Mouse (Mus musculus) stomach, embryonic 15.5 days (tissue): ENCODE measurements around the gene Cacna1g. TPM values are rescaled to one million over a fixed set of nuclear protein-coding genes. Genes with fewer than 3 reads are reported as not detected.

Experiments
- ATAC-seq: fragments of 200-750 bp; cut with Nextera tagmentation; 2 replicates; pipeline ENCODE4 v1.8.0; 2017; ENCODE audit warnings: low read depth, moderate number of reproducible peaks, moderate TSS enrichment; ENCODE audit not compliant: insufficient read depth, low FRiP score
- H3K27ac ChIP-seq: fragments of 300-500 bp; sonication (generic); 2 replicates; pipeline ENCODE4 v1.5.1; 2015; ENCODE audit warnings: mild to moderate bottlenecking, inconsistent platforms
- H3K27me3 ChIP-seq: fragments of 300-500 bp; sonication (generic); replicated peaks from 2 replicates; pipeline ENCODE4 v1.6.1; 2015; ENCODE audit warnings: inconsistent platforms
- H3K36me3 ChIP-seq: fragments of 300-500 bp; sonication (generic); 2 replicates; pipeline ENCODE4 v1.6.1; 2015; ENCODE audit warnings: inconsistent platforms
- H3K4me1 ChIP-seq: fragments of 300-500 bp; sonication (generic); 2 replicates; pipeline ENCODE4 v1.6.1; 2015; ENCODE audit warnings: inconsistent platforms
- H3K4me2 ChIP-seq: fragments of 300-500 bp; sonication (generic); 2 replicates; pipeline ENCODE4 v1.6.1; 2015; ENCODE audit warnings: mild to moderate bottlenecking, inconsistent platforms
- H3K4me3 ChIP-seq: fragments of 300-500 bp; sonication (generic); replicated peaks from 2 replicates; pipeline ENCODE4 v1.5.1; 2015; ENCODE audit warnings: inconsistent platforms
- H3K9ac ChIP-seq: fragments of 300-500 bp; sonication (generic); 2 replicates; pipeline ENCODE4 v1.6.1; 2015; ENCODE audit warnings: inconsistent platforms
- H3K9me3 ChIP-seq: fragments of 300-500 bp; sonication (generic); 2 replicates; pipeline ENCODE4 v1.6.1; 2016; ENCODE audit warnings: inconsistent platforms
- WGBS: fragments of 180-500 bp; shearing (Covaris S2); methylation state at CpG from one replicate; pipeline ENCODE4 v1.1.7; 2015; 5-methylcytosine and 5-hydroxymethylcytosine counted together
- polyA plus RNA-seq: library from polyadenylated mRNA; unstranded; fragments of >200 nt; fragmentation: Nextera tagmentation; extraction: Ambion mirVana; gene quantifications from 2 replicates; pipeline ENCODE4 v1.2.1, GENCODE M21; 2015

The Cacna1g gene
- polyA plus RNA-seq, 1 experiment from 2014 or later: 8.3 TPM

- 6% methylated on average over 20 of the region's 20 CpGs for WGBS
- Histone ChIP-seq H3K36me3 (no peaks in the 10 kb centered on the region), H3K9ac (no peak within 1 kb of the TSS), H3K4me1 (peaks cover 5% of the 10 kb centered on the region; the same call in 1 of the 2 replicates), H3K9me3 (no peaks in the 10 kb centered on the region), H3K4me3 (peak within 1 kb of the TSS; percentile 36), H3K27me3 (no peaks in the 10 kb centered on the region), H3K27ac (no peak within 1 kb of the TSS), H3K4me2 (peak within 1 kb of the TSS; percentile 67)
- ATAC-seq: peak; percentile 51; the same call in 1 of the 2 replicates
Observed at GRCm38 (mm10) chr11:94392672-94393109, 81.3 kb downstream of the Cacna1g start, which contains the start of gene Abcc3. Gene Abcc3, minus strand, starts transcription at chr11:94392997.

GRCm38 (mm10) chr11:94391661-94392060 is 82.3 kb downstream of the Cacna1g start:
- H3K9me3 ChIP-seq: no peaks in the 10 kb centered on the region
- no peak overlapping the region for H3K27ac ChIP-seq
- H3K9ac ChIP-seq: no peak overlapping the region
- H3K4me3 ChIP-seq: no peak overlapping the region
- no peaks in the 10 kb centered on the region for H3K27me3 ChIP-seq
- no peaks in the 10 kb centered on the region for H3K36me3 ChIP-seq
- peaks cover 8% of the 10 kb centered on the region; the same call in 1 of the 2 replicates for H3K4me1 ChIP-seq
- ATAC-seq: no peak
- no peak overlapping the region for H3K4me2 ChIP-seq
- WGBS: 77% methylated on average over 10 of the region's 10 CpGs

- H3K27ac ChIP-seq: no peak overlapping the region
- H3K9ac ChIP-seq: no peak overlapping the region
- H3K36me3 ChIP-seq: no peaks in the 10 kb centered on the region
- H3K4me1 ChIP-seq: peaks cover 17% of the 10 kb centered on the region
- no peak for ATAC-seq
- H3K4me3 ChIP-seq: no peak overlapping the region
- no peaks in the 10 kb centered on the region for H3K9me3 ChIP-seq
- no peaks in the 10 kb centered on the region for H3K27me3 ChIP-seq
- WGBS: 76% methylated on average over 6 of the region's 6 CpGs
- H3K4me2 ChIP-seq: no peak overlapping the region
Observed at GRCm38 (mm10) chr11:94390825-94391224, 83.2 kb downstream of the Cacna1g start.

- Histone ChIP-seq H3K36me3 (no peaks in the 10 kb centered on the region), H3K4me2 (no peak overlapping the region), H3K4me1 (peaks cover 26% of the 10 kb centered on the region), H3K9ac (no peak overlapping the region), H3K27ac (peak overlapping the region; percentile 59), H3K9me3 (no peaks in the 10 kb centered on the region), H3K4me3 (no peak overlapping the region), H3K27me3 (no peaks in the 10 kb centered on the region)
- no peak for ATAC-seq
- WGBS: 46% methylated on average over 6 of the region's 6 CpGs
Observed at GRCm38 (mm10) chr11:94389724-94390396, 84.1 kb downstream of the Cacna1g start.

- H3K27me3 ChIP-seq: no peaks in the 10 kb centered on the region
- H3K9me3 ChIP-seq: no peaks in the 10 kb centered on the region
- H3K36me3 ChIP-seq: no peaks in the 10 kb centered on the region
- H3K27ac ChIP-seq: 0 out of 2 replicates have a peak overlapping the region, but pooled peaks have one; percentile 59
- no peak overlapping the region for H3K4me2 ChIP-seq
- ATAC-seq: no peak
- H3K4me3 ChIP-seq: no peak overlapping the region
- peaks cover 27% of the 10 kb centered on the region for H3K4me1 ChIP-seq
- no peak overlapping the region for H3K9ac ChIP-seq
- WGBS: 70% methylated on average over 4 of the region's 4 CpGs
Observed at GRCm38 (mm10) chr11:94389021-94389420, 85.0 kb downstream of the Cacna1g start.

- Histone ChIP-seq H3K4me3 (no peak overlapping the region), H3K36me3 (no peaks in the 10 kb centered on the region), H3K4me1 (peaks cover 27% of the 10 kb centered on the region), H3K27ac (no peak overlapping the region), H3K27me3 (no peaks in the 10 kb centered on the region), H3K9me3 (no peaks in the 10 kb centered on the region), H3K9ac (no peak overlapping the region), H3K4me2 (no peak overlapping the region)
- WGBS: 63% methylated on average over 4 of the region's 4 CpGs
- no peak for ATAC-seq
Observed at GRCm38 (mm10) chr11:94387756-94388155, 86.2 kb downstream of the Cacna1g start.

GRCm38 (mm10) chr11:94385977-94386771 is 87.8 kb downstream of the Cacna1g start:
- H3K9me3 ChIP-seq: no peaks in the 10 kb centered on the region
- H3K4me2 ChIP-seq: peak overlapping the region; percentile 38
- 11% methylated on average over 12 of the region's 12 CpGs for WGBS
- ATAC-seq: peak; percentile 66
- no peak overlapping the region for H3K9ac ChIP-seq
- H3K27ac ChIP-seq: peak overlapping the region; percentile 44
- no peaks in the 10 kb centered on the region for H3K27me3 ChIP-seq
- H3K4me3 ChIP-seq: 0 out of 2 replicates have a peak overlapping the region, but pooled peaks have one; percentile 9
- no peaks in the 10 kb centered on the region for H3K36me3 ChIP-seq
- peaks cover 23% of the 10 kb centered on the region for H3K4me1 ChIP-seq

- Histone ChIP-seq H3K27ac (no peak overlapping the region), H3K4me1 (no peaks in the 10 kb centered on the region), H3K9me3 (no peaks in the 10 kb centered on the region), H3K9ac (no peak overlapping the region), H3K27me3 (no peaks in the 10 kb centered on the region), H3K4me3 (no peak overlapping the region), H3K36me3 (no peaks in the 10 kb centered on the region), H3K4me2 (no peak overlapping the region)
- 66% methylated on average over 8 of the region's 8 CpGs for WGBS
- ATAC-seq: no peak
Observed at GRCm38 (mm10) chr11:94379736-94380135, 94.3 kb downstream of the Cacna1g start.

- Histone ChIP-seq H3K4me1 (no peaks in the 10 kb centered on the region), H3K9me3 (no peaks in the 10 kb centered on the region), H3K9ac (no peak overlapping the region), H3K36me3 (no peaks in the 10 kb centered on the region), H3K27me3 (no peaks in the 10 kb centered on the region), H3K4me2 (no peak overlapping the region), H3K4me3 (no peak overlapping the region), H3K27ac (no peak overlapping the region)
- WGBS: 34% methylated on average over 2 of the region's 2 CpGs
- no peak for ATAC-seq
Observed at GRCm38 (mm10) chr11:94379061-94379460, 94.9 kb downstream of the Cacna1g start.

- ATAC-seq: no peak
- no peak overlapping the region for H3K27ac ChIP-seq
- peaks cover 7% of the 10 kb centered on the region; the same call in 1 of the 2 replicates for H3K4me1 ChIP-seq
- WGBS: 77% methylated on average over 13 of the region's 13 CpGs
- no peaks in the 10 kb centered on the region for H3K36me3 ChIP-seq
- H3K4me3 ChIP-seq: no peak overlapping the region
- H3K9ac ChIP-seq: no peak overlapping the region
- no peak overlapping the region for H3K4me2 ChIP-seq
- H3K27me3 ChIP-seq: no peaks in the 10 kb centered on the region
- no peaks in the 10 kb centered on the region for H3K9me3 ChIP-seq
Observed at GRCm38 (mm10) chr11:94374276-94374948, 99.6 kb downstream of the Cacna1g start.

GRCm38 (mm10) chr11:94370809-94371208 is 103.2 kb downstream of the Cacna1g start:
- H3K36me3 ChIP-seq: no peaks in the 10 kb centered on the region
- H3K4me1 ChIP-seq: peaks cover 7% of the 10 kb centered on the region; the same call in 1 of the 2 replicates
- H3K4me2 ChIP-seq: no peak overlapping the region
- no peaks in the 10 kb centered on the region for H3K9me3 ChIP-seq
- H3K4me3 ChIP-seq: no peak overlapping the region
- no peaks in the 10 kb centered on the region for H3K27me3 ChIP-seq
- WGBS: 12% methylated on average over 5 of the region's 5 CpGs
- ATAC-seq: peak; percentile 81
- no peak overlapping the region for H3K9ac ChIP-seq
- peak overlapping the region; percentile 44; the same call in 1 of the 2 replicates for H3K27ac ChIP-seq
